Mouse (Mus musculus): ENCODE results near the gene Slc38a8. TPM values are rescaled to one million over a fixed set of nuclear protein-coding genes. Genes with fewer than 3 reads are reported as not detected.

Gene Slc38a8
- not detected for total RNA-seq (2021)
- long read RNA-seq, experiment 1, result 0 reads
- long read RNA-seq, experiment 2, result 0 reads

GRCm38 (mm10) chr8:119501598-119501997, at the start of gene Slc38a8:
Slc38a8 (minus strand) TSS chr8:119501698.
- DNase-seq (ENCODE audit: low spot score in 2 of 2), result no peak

- DNase-seq (ENCODE audit: low spot score in 2 of 2), result no peak
These were observed 47.1 kb upstream of the Slc38a8 start for GRCm38 (mm10) chr8:119548560-119549113.

- DNase-seq (ENCODE audit: low spot score in 2 of 2), result no peak
These were observed 45.7 kb upstream of the Slc38a8 start for GRCm38 (mm10) chr8:119547019-119547691.

GRCm38 (mm10) chr8:119545791-119546190, 44.3 kb upstream of the Slc38a8 start:
- DNase-seq (ENCODE audit: low spot score in 2 of 2), result no peak

GRCm38 (mm10) chr8:119545180-119545579, 43.7 kb upstream of the Slc38a8 start:
- DNase-seq (ENCODE audit: low spot score in 2 of 2), result no peak

GRCm38 (mm10) chr8:119544606-119545005, 43.1 kb upstream of the Slc38a8 start:
- no peak for DNase-seq (ENCODE audit: low spot score in 2 of 2)

- DNase-seq (ENCODE audit: low spot score in 2 of 2), result no peak
These were observed 30.5 kb upstream of the Slc38a8 start for GRCm38 (mm10) chr8:119531973-119532372.

- DNase-seq (ENCODE audit: low spot score in 2 of 2), result no peak
These were observed 29.9 kb upstream of the Slc38a8 start for GRCm38 (mm10) chr8:119531397-119531796.

GRCm38 (mm10) chr8:119530937-119531336, 29.4 kb upstream of the Slc38a8 start:
- no peak for DNase-seq (ENCODE audit: low spot score in 2 of 2)

- no peak for DNase-seq (ENCODE audit: low spot score in 2 of 2)
These were observed 27.3 kb upstream of the Slc38a8 start for GRCm38 (mm10) chr8:119528762-119529161.

GRCm38 (mm10) chr8:119520102-119520501, 18.6 kb upstream of the Slc38a8 start:
- DNase-seq (ENCODE audit: low spot score in 2 of 2), result no peak

GRCm38 (mm10) chr8:119516674-119517073, 15.2 kb upstream of the Slc38a8 start:
- no peak for DNase-seq (ENCODE audit: low spot score in 2 of 2)

- DNase-seq (ENCODE audit: low spot score in 2 of 2), result no peak
These were observed 14.3 kb upstream of the Slc38a8 start for GRCm38 (mm10) chr8:119515767-119516166.

- DNase-seq (ENCODE audit: low spot score in 2 of 2), result no peak
These were observed 13.4 kb upstream of the Slc38a8 start for GRCm38 (mm10) chr8:119514940-119515339.

GRCm38 (mm10) chr8:119513405-119513804, 11.9 kb upstream of the Slc38a8 start:
- DNase-seq (ENCODE audit: low spot score in 2 of 2), result no peak

- DNase-seq (ENCODE audit: low spot score in 2 of 2), result no peak
These were observed 10.2 kb upstream of the Slc38a8 start for GRCm38 (mm10) chr8:119511722-119512121.

GRCm38 (mm10) chr8:119510471-119510870, 9.0 kb upstream of the Slc38a8 start:
- no peak for DNase-seq (ENCODE audit: low spot score in 2 of 2)

GRCm38 (mm10) chr8:119506106-119506505, 4.6 kb upstream of the Slc38a8 start:
- no peak for DNase-seq (ENCODE audit: low spot score in 2 of 2)

- DNase-seq (ENCODE audit: low spot score in 2 of 2), result no peak
These were observed 4.0 kb upstream of the Slc38a8 start for GRCm38 (mm10) chr8:119505488-119505887.

- DNase-seq (ENCODE audit: low spot score in 2 of 2), result no peak
These were observed 1.8 kb upstream of the Slc38a8 start for GRCm38 (mm10) chr8:119503191-119503767.

GRCm38 (mm10) chr8:119502111-119502510, 613 bp upstream of the Slc38a8 start:
- no peak for DNase-seq (ENCODE audit: low spot score in 2 of 2)

- no peak for DNase-seq (ENCODE audit: low spot score in 2 of 2)
These were observed 1.7 kb downstream of the Slc38a8 start for GRCm38 (mm10) chr8:119499836-119500235.

GRCm38 (mm10) chr8:119496848-119497247, 4.7 kb downstream of the Slc38a8 start:
- no peak for DNase-seq (ENCODE audit: low spot score in 2 of 2)
